Mouse (Mus musculus): ENCODE measurements at regions not wholly inside any gene's neighbourhood (a gene's known extent, or its start where the extent isn't known, plus 50 kb on each side); places are given as distances from the start of the nearest gene placed in this dataset.

GRCm38 (mm10) chr16:27878499-27878898 lies 489.8 kb downstream of the Ccdc50 start:
- H3K9ac ChIP-seq, result no peak overlapping the region
- no peaks in the 10 kb centered on the region for H3K9me3 ChIP-seq
- no peak overlapping the region for H3K4me3 ChIP-seq
- H3K36me3 ChIP-seq, result no peaks in the 10 kb centered on the region
- WGBS, result 43% methylated on average over 2 of the region's 2 CpGs
- no peaks in the 10 kb centered on the region for H3K27me3 ChIP-seq
- H3K4me1 ChIP-seq (replicated peaks), result no peaks in the 10 kb centered on the region
- no peak for ATAC-seq (ENCODE audit: low FRiP score)
- H3K27ac ChIP-seq, result no peak overlapping the region
- no peak overlapping the region for H3K4me2 ChIP-seq

GRCm38 (mm10) chr16:27878950-27879349 lies 490.3 kb downstream of the Ccdc50 start:
- H3K27me3 ChIP-seq, result no peaks in the 10 kb centered on the region
- 34% methylated on average over 3 of the region's 3 CpGs for WGBS
- no peaks in the 10 kb centered on the region for H3K9me3 ChIP-seq
- H3K27ac ChIP-seq, result no peak overlapping the region
- H3K4me1 ChIP-seq (replicated peaks), result no peaks in the 10 kb centered on the region
- H3K4me3 ChIP-seq, result no peak overlapping the region
- no peak overlapping the region for H3K9ac ChIP-seq
- ATAC-seq (ENCODE audit: low FRiP score), result no peak
- no peak overlapping the region for H3K4me2 ChIP-seq
- no peaks in the 10 kb centered on the region for H3K36me3 ChIP-seq

- Histone ChIP-seq H3K9ac (no peak overlapping the region), H3K4me3 (no peak overlapping the region), H3K4me1 (replicated peaks) (no peaks in the 10 kb centered on the region), H3K27me3 (no peaks in the 10 kb centered on the region), H3K4me2 (no peak overlapping the region), H3K27ac (no peak overlapping the region), H3K9me3 (no peaks in the 10 kb centered on the region), H3K36me3 (no peaks in the 10 kb centered on the region)
- peak; percentile 65; the same call in 1 of the 2 replicates for ATAC-seq (ENCODE audit: low FRiP score)
- WGBS, result 39% methylated on average over 2 of the region's 2 CpGs
Observed at GRCm38 (mm10) chr16:27884363-27884762, 495.7 kb downstream of the Ccdc50 start.

GRCm38 (mm10) chr16:27906036-27906435 lies 517.4 kb downstream of the Ccdc50 start:
- no peak overlapping the region for H3K9ac ChIP-seq
- no peak for ATAC-seq (ENCODE audit: low FRiP score)
- H3K27ac ChIP-seq, result no peak overlapping the region
- 14% methylated on average over 1 of the region's 2 CpGs for WGBS
- no peak overlapping the region for H3K4me2 ChIP-seq
- no peaks in the 10 kb centered on the region for H3K36me3 ChIP-seq
- H3K4me3 ChIP-seq, result no peak overlapping the region
- no peaks in the 10 kb centered on the region for H3K9me3 ChIP-seq
- no peaks in the 10 kb centered on the region for H3K27me3 ChIP-seq
- H3K4me1 ChIP-seq (replicated peaks), result no peaks in the 10 kb centered on the region

GRCm38 (mm10) chr16:27915422-27915821 lies 526.8 kb downstream of the Ccdc50 start:
- H3K27ac ChIP-seq, result no peak overlapping the region
- H3K4me3 ChIP-seq, result no peak overlapping the region
- peak; percentile 54; the same call in 1 of the 2 replicates for ATAC-seq (ENCODE audit: low FRiP score)
- no peaks in the 10 kb centered on the region for H3K27me3 ChIP-seq
- no peak overlapping the region for H3K9ac ChIP-seq
- no peaks in the 10 kb centered on the region for H3K36me3 ChIP-seq
- H3K4me2 ChIP-seq, result no peak overlapping the region
- H3K9me3 ChIP-seq, result no peaks in the 10 kb centered on the region
- 83% methylated on average over 1 of the region's 1 CpGs for WGBS
- H3K4me1 ChIP-seq (replicated peaks), result no peaks in the 10 kb centered on the region

- Histone ChIP-seq H3K36me3 (no peaks in the 10 kb centered on the region), H3K4me1 (replicated peaks) (peaks cover 4% of the 10 kb centered on the region; the same call in 1 of the 2 replicates), H3K4me3 (no peak overlapping the region), H3K9ac (no peak overlapping the region), H3K4me2 (no peak overlapping the region), H3K27me3 (no peaks in the 10 kb centered on the region), H3K27ac (peak overlapping the region; percentile 35; the same call in 1 of the 2 replicates), H3K9me3 (no peaks in the 10 kb centered on the region)
- WGBS, result 63% methylated on average over 7 of the region's 7 CpGs
- ATAC-seq (ENCODE audit: low FRiP score), result no peak
Observed at GRCm38 (mm10) chr16:27925528-27926360, 537.1 kb downstream of the Ccdc50 start.

GRCm38 (mm10) chr16:27926361-27926651 lies 537.6 kb downstream of the Ccdc50 start:
- Histone ChIP-seq H3K36me3 (no peaks in the 10 kb centered on the region), H3K9ac (no peak overlapping the region), H3K4me2 (no peak overlapping the region), H3K9me3 (no peaks in the 10 kb centered on the region), H3K4me1 (replicated peaks) (peaks cover 4% of the 10 kb centered on the region; the same call in 1 of the 2 replicates), H3K4me3 (no peak overlapping the region), H3K27ac (no peak overlapping the region), H3K27me3 (no peaks in the 10 kb centered on the region)
- 42% methylated on average over 1 of the region's 1 CpGs for WGBS
- no peak for ATAC-seq (ENCODE audit: low FRiP score)

GRCm38 (mm10) chr16:27949291-27949690 lies 560.6 kb downstream of the Ccdc50 start:
- no peak overlapping the region for H3K9ac ChIP-seq
- no peak overlapping the region for H3K4me2 ChIP-seq
- no peak overlapping the region for H3K4me3 ChIP-seq
- H3K36me3 ChIP-seq, result no peaks in the 10 kb centered on the region
- no peaks in the 10 kb centered on the region for H3K27me3 ChIP-seq
- WGBS, result 85% methylated on average over 3 of the region's 3 CpGs
- no peaks in the 10 kb centered on the region for H3K4me1 ChIP-seq (replicated peaks)
- no peak overlapping the region for H3K27ac ChIP-seq
- no peak for ATAC-seq (ENCODE audit: low FRiP score)
- H3K9me3 ChIP-seq, result 0 out of 2 replicates have a peak, but pooled peaks cover 4% of the 10 kb centered on the region

DNA sequence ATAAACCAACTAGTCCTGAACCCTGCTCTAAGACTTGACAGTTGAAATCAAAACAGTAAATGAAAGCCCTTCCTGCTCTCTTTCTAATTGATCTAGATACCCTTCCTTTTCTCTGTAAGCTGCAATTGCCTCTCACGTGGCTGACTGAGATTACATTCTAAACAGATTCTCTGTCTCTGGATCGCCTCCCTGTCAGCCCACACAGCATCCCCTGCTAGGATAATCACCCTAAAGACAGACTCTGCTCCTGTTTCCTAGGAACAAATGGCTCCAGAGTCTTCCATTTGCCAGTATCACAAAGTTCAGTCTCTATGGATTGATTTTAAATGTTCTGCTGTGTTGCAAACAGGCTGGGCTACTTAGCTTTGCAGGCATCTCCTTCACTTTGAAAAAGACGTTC lies 561.1 kb downstream of the Ccdc50 start:
- H3K36me3 ChIP-seq, result no peaks in the 10 kb centered on the region
- ATAC-seq (ENCODE audit: low FRiP score), result no peak

DNA sequence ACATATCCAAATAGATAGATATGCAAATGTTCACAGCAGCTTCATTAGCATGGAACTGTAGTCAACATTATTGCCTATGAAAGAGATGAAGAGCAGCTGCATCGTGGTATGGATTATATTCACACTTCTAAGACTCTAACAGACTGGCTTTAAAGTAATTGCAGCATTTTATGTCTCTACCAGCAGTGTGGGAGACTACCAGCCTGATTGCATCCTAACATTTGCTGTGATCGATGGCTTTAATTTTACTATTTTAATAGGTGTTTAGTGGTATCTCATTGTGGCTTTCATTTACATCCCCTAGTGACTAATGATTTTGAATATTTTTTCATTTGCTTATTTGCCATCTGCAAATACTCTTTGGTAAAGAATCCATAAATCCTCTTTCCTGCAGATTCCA lies 574.1 kb downstream of the Ccdc50 start:
- 68% methylated on average over 2 of the region's 2 CpGs for WGBS
- ATAC-seq (ENCODE audit: low FRiP score), result peak; percentile 77

More for the DNA sequence above, 561.1 kb downstream of the Ccdc50 start:
- Histone ChIP-seq H3K27me3 (no peaks in the 10 kb centered on the region), H3K9me3 (0 out of 2 replicates have a peak, but pooled peaks cover 4% of the 10 kb centered on the region), H3K27ac (no peak overlapping the region), H3K4me3 (no peak overlapping the region), H3K4me2 (no peak overlapping the region), H3K9ac (no peak overlapping the region), H3K4me1 (replicated peaks) (no peaks in the 10 kb centered on the region)
- WGBS, result 30% methylated on average over 3 of the region's 3 CpGs

DNA sequence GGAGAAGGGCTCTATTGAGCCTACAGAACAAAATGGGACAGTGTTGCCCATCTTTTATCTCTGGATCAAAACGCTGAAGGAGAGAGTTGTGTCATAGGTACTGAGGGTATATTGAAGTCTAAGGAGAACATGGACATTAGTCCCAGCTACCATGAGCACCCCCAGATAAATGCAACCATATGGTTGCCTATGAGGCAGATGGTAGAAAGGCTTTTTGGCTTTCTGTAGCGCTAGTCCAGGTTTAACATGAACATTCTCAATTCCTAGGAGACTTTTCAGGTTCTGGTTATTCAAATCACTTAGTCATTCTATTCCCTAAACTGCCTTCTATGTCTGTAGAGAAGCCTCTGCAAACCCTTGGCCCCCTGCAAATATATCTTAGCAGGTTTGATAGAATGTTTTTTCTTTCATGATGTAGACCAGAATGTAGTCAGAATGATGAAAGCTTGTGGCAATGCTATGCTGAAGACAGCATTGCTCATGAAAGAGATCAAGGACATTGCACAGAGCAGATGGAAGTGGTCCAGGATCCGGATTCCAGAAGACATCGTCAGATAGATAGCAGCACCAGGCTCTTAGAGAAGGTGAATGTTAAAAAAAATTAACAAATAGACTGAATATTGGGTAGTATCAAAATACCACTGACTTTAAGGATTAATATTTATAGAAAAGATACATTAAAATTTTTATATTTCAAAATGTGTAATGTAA lies 590.2 kb downstream of the Ccdc50 start:
- no peaks in the 10 kb centered on the region for H3K9me3 ChIP-seq
- no peak overlapping the region for H3K4me3 ChIP-seq
- H3K27ac ChIP-seq, result no peak overlapping the region
- ATAC-seq (ENCODE audit: low FRiP score), result no peak
- H3K36me3 ChIP-seq, result no peaks in the 10 kb centered on the region
- H3K4me2 ChIP-seq, result no peak overlapping the region
- WGBS, result 89% methylated on average over 4 of the region's 4 CpGs
- no peak overlapping the region for H3K9ac ChIP-seq
- no peaks in the 10 kb centered on the region for H3K4me1 ChIP-seq (replicated peaks)
- H3K27me3 ChIP-seq, result no peaks in the 10 kb centered on the region

More for the DNA sequence above, 574.1 kb downstream of the Ccdc50 start:
- no peaks in the 10 kb centered on the region for H3K4me1 ChIP-seq (replicated peaks)
- H3K27ac ChIP-seq, result no peak overlapping the region
- H3K9me3 ChIP-seq, result no peaks in the 10 kb centered on the region
- H3K4me3 ChIP-seq, result no peak overlapping the region
- H3K27me3 ChIP-seq, result no peaks in the 10 kb centered on the region
- no peaks in the 10 kb centered on the region for H3K36me3 ChIP-seq
- no peak overlapping the region for H3K9ac ChIP-seq
- no peak overlapping the region for H3K4me2 ChIP-seq

DNA sequence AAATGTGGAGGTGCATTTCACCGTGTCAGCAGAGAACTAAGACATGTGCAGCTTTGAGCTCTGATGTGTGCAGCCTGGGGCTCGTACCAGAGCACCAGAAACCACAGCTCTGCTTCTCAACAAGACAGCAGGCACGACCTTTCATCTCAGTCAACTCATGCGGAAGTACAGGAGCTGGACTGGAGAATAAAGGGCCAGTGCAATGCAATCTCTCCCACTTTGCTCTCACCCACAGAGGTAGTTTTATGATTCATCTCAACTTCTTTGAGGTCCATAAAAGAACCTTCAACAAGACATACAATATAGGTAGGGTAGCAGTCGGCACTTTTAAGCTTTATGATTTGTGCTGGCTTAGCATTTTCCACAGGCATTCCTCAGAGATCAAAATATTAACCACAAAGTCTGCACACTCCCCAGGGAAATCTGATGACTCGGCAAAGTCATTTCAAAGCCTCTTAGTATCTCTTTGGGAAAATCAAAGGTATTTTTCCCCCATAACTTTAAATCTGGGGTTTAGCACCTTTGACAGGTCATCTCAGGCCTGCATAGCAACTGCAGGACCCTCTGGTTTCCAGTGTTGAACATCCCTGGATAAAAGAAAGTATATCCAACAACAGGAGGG lies 626.7 kb downstream of the Ccdc50 start:
- Histone ChIP-seq H3K27me3 (no peaks in the 10 kb centered on the region), H3K36me3 (no peaks in the 10 kb centered on the region), H3K9ac (no peak overlapping the region), H3K9me3 (no peaks in the 10 kb centered on the region), H3K4me3 (no peak overlapping the region), H3K4me1 (replicated peaks) (no peaks in the 10 kb centered on the region), H3K27ac (no peak overlapping the region), H3K4me2 (no peak overlapping the region)
- ATAC-seq (ENCODE audit: low FRiP score), result no peak
- WGBS, result 48% methylated on average over 6 of the region's 6 CpGs

Data from hindbrain, embryonic 13.5 days (tissue).